Mouse (Mus musculus): Measurements from ENCODE around the gene Spata9. TPM values are rescaled to one million over a fixed set of nuclear protein-coding genes. Genes with fewer than 3 reads are reported as not detected.

Gene Spata9
- total RNA-seq, 2 experiments from 2014 or later, result not detected

GRCm38 (mm10) chr13:75988096-75988495, 21.1 kb downstream of the Spata9 start:
- peak in 1 of 2 experiments; percentile 40 for DNase-seq
- intact Hi-C loops (cut with DNase I), result no loop called here

GRCm38 (mm10) chr13:75992169-75993028, 25.4 kb downstream of the Spata9 start:
- no peak for DNase-seq
- intact Hi-C loops (cut with DNase I), result no loop called here

GRCm38 (mm10) chr13:76003272-76003671, 36.3 kb downstream of the Spata9 start:
- no peak for DNase-seq

GRCm38 (mm10) chr13:76014511-76014910, 47.6 kb downstream of the Spata9 start:
- no peak for DNase-seq
- intact Hi-C loops (cut with DNase I), result no loop called here

More at GRCm38 (mm10) chr13:76003272-76003671, 36.3 kb downstream of the Spata9 start:
- intact Hi-C loops (cut with DNase I), result no loop called here

GRCm38 (mm10) chr13:76017465-76017864, 50.5 kb downstream of the Spata9 start:
- intact Hi-C loops (cut with DNase I), result no loop called here
- no peak for DNase-seq

- DNase-seq, result peak; percentile 94 to 97
- intact Hi-C loops (cut with DNase I), result loop anchor here (1.0 kb wide), 1 partner anchor 75 kb away; the partner anchor contains the start of gene Rhobtb3
Measured at GRCm38 (mm10) chr13:76017974-76018843, 51.3 kb downstream of the Spata9 start, which contains the start of gene Rfesd. TSS of gene Rfesd (minus strand) at chr13:76018719.

- intact Hi-C loops (cut with DNase I), result loop anchor here (1.0 kb wide), 1 partner anchor 76 kb away; the partner anchor contains the start of gene Rhobtb3
- DNase-seq, result no peak
Measured at GRCm38 (mm10) chr13:76018844-76019400, 52.0 kb downstream of the Spata9 start.

GRCm38 (mm10) chr13:76021782-76022181, 54.8 kb downstream of the Spata9 start:
- no peak for DNase-seq
- intact Hi-C loops (cut with DNase I), result loop anchor here (10.0 kb wide), 1 partner anchor 317 kb away; the partner anchor contains the start of gene Ell2

- DNase-seq, result no peak
- intact Hi-C loops (cut with DNase I), result loop anchor here (10.0 kb wide), 1 partner anchor 320 kb away; the partner anchor contains the start of gene Ell2
Measured at GRCm38 (mm10) chr13:76024588-76024987, 57.6 kb downstream of the Spata9 start.

GRCm38 (mm10) chr13:76042455-76042854, 75.5 kb downstream of the Spata9 start:
- intact Hi-C loops (cut with DNase I), result no loop called here
- no peak for DNase-seq

GRCm38 (mm10) chr13:76044971-76045370, 78.0 kb downstream of the Spata9 start:
- no peak for DNase-seq
- intact Hi-C loops (cut with DNase I), result no loop called here

Other genes starting within 250 kb of the Spata9 start
- gene Glrx, start 127.3 kb upstream of the Spata9 start, total RNA-seq (2021), result 10 to 100 TPM; 31.7 to 34.9 TPM
- gene Rhobtb3, start 23.2 kb upstream of the Spata9 start, total RNA-seq (2021), result 10 to 100 TPM; 11.3 to 15.8 TPM
- gene Rfesd, start 51.6 kb downstream of the Spata9 start, total RNA-seq (2021), result 10 to 100 TPM; 17.6 to 19.6 TPM
- not detected for gene Gpr150, start 89.8 kb downstream of the Spata9 start, total RNA-seq (2021)
- gene Arsk, start 131.5 kb downstream of the Spata9 start, total RNA-seq (2021), result 1 to 10 TPM; 3.9 to 4.3 TPM
- 10 to 100 TPM; 11.6 to 13.0 TPM for gene Ttc37, start 131.6 kb downstream of the Spata9 start, total RNA-seq (2021)